Mouse (Mus musculus) intestine, embryonic 14.5 days (tissue): ENCODE data around the gene Spint5. TPM values are rescaled to one million over a fixed set of nuclear protein-coding genes. Genes with fewer than 3 reads are reported as not detected.

Experiments used
- ATAC-seq: fragments of 200-750 bp; cut with Nextera tagmentation; replicated peaks from 2 replicates; pipeline ENCODE4 v1.8.0; 2017; ENCODE audit warnings: low read depth, moderate number of reproducible peaks, moderate TSS enrichment, moderate library complexity; ENCODE audit not compliant: low FRiP score, low TSS enrichment
- DNase-seq: peaks from one replicate; pipeline ENCODE4 v3.0.0-alpha.2; 2018; ENCODE audit warnings: low spot score
- H3K27ac ChIP-seq: fragments of 300-500 bp; sonication (generic); 2 replicates; pipeline ENCODE4 v1.5.1; 2014; ENCODE audit warnings: low read depth, mild to moderate bottlenecking, control low read depth
- H3K27me3 ChIP-seq: fragments of 300-500 bp; sonication (generic); replicated peaks from 2 replicates; pipeline ENCODE4 v1.6.1; 2014; ENCODE audit warnings: low read length, control low read depth; ENCODE audit not compliant: control insufficient read depth, insufficient read depth
- H3K36me3 ChIP-seq: fragments of 300-500 bp; sonication (generic); 2 replicates; pipeline ENCODE4 v1.6.1; 2014; ENCODE audit warnings: low read length, control low read depth; ENCODE audit not compliant: control insufficient read depth, insufficient read depth
- H3K4me1 ChIP-seq: fragments of 300-500 bp; sonication (generic); replicated peaks from 2 replicates; pipeline ENCODE4 v1.6.1; 2014; ENCODE audit warnings: low read length, control low read depth, mixed read lengths; ENCODE audit not compliant: control insufficient read depth, insufficient read depth
- H3K4me2 ChIP-seq: fragments of 300-500 bp; sonication (generic); 2 replicates; pipeline ENCODE4 v1.6.1; 2014; ENCODE audit warnings: low read length
- H3K4me3 ChIP-seq: fragments of 300-500 bp; sonication (generic); 2 replicates; pipeline ENCODE4 v1.5.1; 2014; ENCODE audit warnings: low read depth, low read length, control low read depth, mixed read lengths
- H3K9ac ChIP-seq: fragments of 300-500 bp; sonication (generic); 2 replicates; pipeline ENCODE4 v1.6.1; 2014; ENCODE audit warnings: mild to moderate bottlenecking, low read length
- H3K9me3 ChIP-seq: fragments of 300-500 bp; sonication (generic); 2 replicates; pipeline ENCODE4 v1.6.1; 2016; ENCODE audit warnings: low read length, control low read depth; ENCODE audit not compliant: control insufficient read depth
- WGBS: fragments of 180-500 bp; shearing (Covaris S2); extraction: QIAGEN DNeasy Blood & Tissue Kit; methylation state at CpG from one replicate; pipeline ENCODE4 v1.1.7; 2014; 5-methylcytosine and 5-hydroxymethylcytosine counted together
- polyA plus RNA-seq: library from polyadenylated mRNA; unstranded; fragments of >200 nt; fragmentation: Nextera tagmentation; extraction: Ambion mirVana; gene quantifications from 2 replicates; pipeline ENCODE4 v1.2.1, GENCODE M21; 2014

Gene Spint5
- polyA plus RNA-seq, 1 experiment from 2014 or later: not detected

DNA sequence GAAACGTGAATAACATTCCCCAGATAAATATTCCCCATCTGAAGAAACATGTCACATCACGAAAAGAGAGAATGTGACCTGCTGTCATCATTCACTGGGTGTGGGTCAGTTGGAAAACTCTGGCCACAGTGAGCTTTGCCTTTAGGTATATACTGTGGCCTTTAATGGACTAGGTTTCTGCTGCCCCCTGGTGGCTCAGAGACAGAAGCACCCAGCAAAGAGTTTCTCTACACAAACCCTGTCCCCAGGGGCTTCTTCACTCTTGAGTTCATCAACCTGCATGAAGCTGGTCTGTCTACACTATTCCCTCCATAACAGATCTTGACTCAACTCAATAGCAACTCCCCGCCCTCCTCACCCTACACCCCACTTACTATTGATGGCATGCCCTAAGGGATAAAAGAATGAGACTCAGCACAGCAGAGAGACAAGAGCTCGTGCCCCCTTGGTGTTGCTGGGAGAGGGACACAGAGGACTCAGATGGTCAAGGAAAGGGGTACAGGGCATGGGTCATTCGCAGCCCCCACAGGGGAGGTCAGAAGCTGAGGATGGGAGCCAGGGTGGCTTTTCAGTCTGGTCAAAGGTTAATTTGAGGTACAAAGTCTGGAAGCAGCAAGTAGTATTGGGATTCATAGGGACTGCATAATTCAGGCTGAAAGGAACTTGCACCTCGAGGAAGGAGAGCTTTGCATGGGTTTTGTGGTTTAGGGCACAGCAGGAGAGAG lies 11.0 kb downstream of the Spint5 start:
- Histone ChIP-seq H3K36me3 (no peaks in the 10 kb centered on the region), H3K4me1 (no peaks in the 10 kb centered on the region), H3K9me3 (no peaks in the 10 kb centered on the region), H3K4me3 (no peak overlapping the region), H3K4me2 (no peak overlapping the region), H3K9ac (no peak overlapping the region), H3K27me3 (no peaks in the 10 kb centered on the region), H3K27ac (no peak overlapping the region)
- 24% methylated on average over 6 of the region's 6 CpGs for WGBS
- DNase-seq: peak; percentile 84
- ATAC-seq: peak; percentile 58; the same call in 1 of the 2 replicates

DNA sequence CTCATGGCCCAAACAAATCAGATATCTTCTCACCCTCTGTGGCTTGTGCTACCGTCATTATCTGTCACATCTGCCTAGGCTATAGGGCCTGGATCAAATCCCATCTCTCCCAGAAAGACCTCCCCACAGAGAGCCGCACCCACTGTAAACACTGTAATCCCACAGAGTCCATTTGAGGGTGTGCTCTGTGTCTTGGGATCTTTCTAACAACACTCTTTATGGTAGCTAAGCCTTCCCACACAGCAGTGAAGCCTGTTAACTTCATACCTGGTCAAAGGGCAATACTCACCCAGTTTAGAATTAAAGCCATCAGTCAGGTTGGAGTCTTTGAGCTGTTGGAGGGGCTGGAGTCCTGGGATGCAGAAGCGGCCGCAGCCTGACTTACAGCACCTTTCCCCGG lies 16.6 kb downstream of the Spint5 start:
- Histone ChIP-seq H3K36me3 (no peaks in the 10 kb centered on the region), H3K9ac (no peak overlapping the region), H3K4me3 (no peak overlapping the region), H3K27ac (no peak overlapping the region), H3K4me1 (peaks cover 10% of the 10 kb centered on the region), H3K27me3 (no peaks in the 10 kb centered on the region), H3K9me3 (no peaks in the 10 kb centered on the region), H3K4me2 (no peak overlapping the region)
- WGBS: 38% methylated on average over 5 of the region's 5 CpGs
- ATAC-seq: peak; percentile 60; the same call in 1 of the 2 replicates
- no peak for DNase-seq

- Histone ChIP-seq H3K4me2 (no peak overlapping the region), H3K9me3 (no peaks in the 10 kb centered on the region), H3K4me3 (no peak overlapping the region), H3K4me1 (peaks cover 10% of the 10 kb centered on the region), H3K27me3 (no peaks in the 10 kb centered on the region), H3K9ac (no peak overlapping the region), H3K27ac (no peak overlapping the region), H3K36me3 (no peaks in the 10 kb centered on the region)
- DNase-seq (no peak), ATAC-seq (no peak)
- WGBS: 45% methylated on average over 2 of the region's 2 CpGs
These were observed 18.2 kb downstream of the Spint5 start for GRCm38 (mm10) chr2:164733259-164733658.

DNA sequence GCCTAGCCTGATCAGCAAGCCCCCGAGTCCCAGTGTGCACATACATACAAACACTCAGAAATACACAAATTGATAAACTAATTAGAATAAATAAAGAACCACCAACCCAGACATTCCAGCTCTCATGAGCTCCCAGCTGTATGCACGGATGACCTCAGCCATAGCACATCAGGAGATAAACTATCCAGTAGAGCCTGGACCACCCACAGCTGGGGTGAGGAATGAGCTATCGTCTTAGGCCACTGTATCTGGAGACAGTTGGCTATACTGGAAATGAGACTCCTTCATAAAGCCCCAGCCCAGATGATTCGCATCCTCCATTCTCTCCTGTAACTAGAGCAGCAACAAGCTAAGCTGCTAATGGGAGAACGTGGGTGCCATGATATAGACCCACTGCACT lies 19.7 kb downstream of the Spint5 start:
- ATAC-seq (no peak), DNase-seq (no peak)
- WGBS: 53% methylated on average over 5 of the region's 5 CpGs
- Histone ChIP-seq H3K9me3 (no peaks in the 10 kb centered on the region), H3K9ac (no peak overlapping the region), H3K27ac (peak overlapping the region; percentile 39; the same call in 1 of the 2 replicates), H3K4me2 (no peak overlapping the region), H3K4me1 (peaks cover 10% of the 10 kb centered on the region), H3K27me3 (no peaks in the 10 kb centered on the region), H3K4me3 (no peak overlapping the region), H3K36me3 (no peaks in the 10 kb centered on the region)

GRCm38 (mm10) chr2:164735446-164735845 lies 20.3 kb downstream of the Spint5 start:
- H3K9ac ChIP-seq: no peak overlapping the region
- H3K4me2 ChIP-seq: no peak overlapping the region
- H3K4me1 ChIP-seq: peaks cover 10% of the 10 kb centered on the region
- 86% methylated on average over 5 of the region's 5 CpGs for WGBS
- no peaks in the 10 kb centered on the region for H3K9me3 ChIP-seq
- DNase-seq: no peak
- peak overlapping the region; percentile 39 for H3K27ac ChIP-seq
- H3K27me3 ChIP-seq: no peaks in the 10 kb centered on the region
- ATAC-seq: no peak
- no peaks in the 10 kb centered on the region for H3K36me3 ChIP-seq
- no peak overlapping the region for H3K4me3 ChIP-seq

DNA sequence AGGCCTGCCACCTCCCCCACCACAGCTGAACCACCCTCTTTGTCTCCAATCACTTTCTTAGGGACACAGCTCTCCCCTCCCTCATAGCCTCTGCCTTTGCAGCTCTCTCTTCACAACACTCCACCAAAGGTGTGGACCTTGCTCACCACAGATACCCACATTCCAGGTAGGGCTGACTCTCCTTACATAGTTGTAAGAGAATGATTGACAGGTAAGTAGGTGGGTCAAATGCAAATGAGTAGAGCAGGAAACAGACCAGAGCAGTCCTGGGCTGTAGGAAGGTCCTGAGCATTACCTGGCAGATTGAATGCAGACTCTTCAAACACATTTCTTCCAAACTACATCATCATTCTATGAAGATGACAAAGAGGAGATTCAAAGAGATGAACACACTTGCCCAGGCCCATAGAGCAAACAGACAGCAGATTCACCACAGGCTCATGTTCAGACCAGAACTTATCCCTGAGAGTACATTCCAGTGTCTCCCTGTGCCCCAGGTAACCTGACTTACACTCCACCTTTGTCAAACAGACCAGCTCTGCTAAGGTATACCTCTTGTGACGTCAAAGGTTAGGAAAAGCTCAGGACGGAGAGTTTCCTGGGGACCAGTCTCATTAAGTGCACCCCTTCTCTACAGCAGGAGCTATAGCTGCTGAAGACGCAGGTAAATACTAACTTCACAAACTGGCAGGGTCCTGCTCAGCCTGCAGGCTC lies 22.4 kb downstream of the Spint5 start:
- Histone ChIP-seq H3K9ac (no peak overlapping the region), H3K9me3 (no peaks in the 10 kb centered on the region), H3K4me2 (no peak overlapping the region), H3K4me1 (peaks cover 10% of the 10 kb centered on the region), H3K27ac (peak overlapping the region; percentile 29; the same call in 1 of the 2 replicates), H3K4me3 (no peak overlapping the region), H3K36me3 (no peaks in the 10 kb centered on the region), H3K27me3 (no peaks in the 10 kb centered on the region)
- WGBS: 58% methylated on average over 3 of the region's 3 CpGs
- DNase-seq: no peak
- ATAC-seq: peak; percentile 71

DNA sequence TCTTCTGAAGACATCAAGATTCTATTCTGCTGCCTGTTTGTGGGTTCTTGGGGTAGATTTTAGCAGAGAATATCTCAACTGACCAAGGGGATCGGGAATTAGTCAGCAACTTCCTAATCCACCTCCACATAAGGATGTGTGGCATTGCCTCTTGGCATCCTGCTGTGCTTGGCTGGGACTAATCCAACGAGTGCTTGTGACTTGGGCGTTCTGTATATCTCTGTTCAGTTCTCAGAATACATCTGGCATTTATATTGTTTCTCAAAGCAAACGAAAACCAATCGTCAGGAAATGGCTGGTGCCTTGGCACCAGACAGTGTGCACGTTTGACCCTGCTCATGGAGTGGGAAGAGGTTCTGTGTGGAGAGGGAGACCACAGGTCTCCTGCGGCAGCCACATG lies 24.8 kb downstream of the Spint5 start:
- H3K9ac ChIP-seq: no peak overlapping the region
- ATAC-seq (no peak), DNase-seq (no peak)
- H3K9me3 ChIP-seq: no peaks in the 10 kb centered on the region
- no peaks in the 10 kb centered on the region for H3K4me1 ChIP-seq
- WGBS: 60% methylated on average over 7 of the region's 7 CpGs
- H3K27ac ChIP-seq: no peak overlapping the region
- no peak overlapping the region for H3K4me2 ChIP-seq
- H3K27me3 ChIP-seq: no peaks in the 10 kb centered on the region
- H3K36me3 ChIP-seq: no peaks in the 10 kb centered on the region
- H3K4me3 ChIP-seq: no peak overlapping the region

GRCm38 (mm10) chr2:164744987-164745386 lies 29.9 kb downstream of the Spint5 start:
- DNase-seq: no peak
- Histone ChIP-seq H3K9ac (peak overlapping the region; percentile 95; the same call in 1 of the 2 replicates), H3K27me3 (no peaks in the 10 kb centered on the region), H3K36me3 (peaks cover 26% of the 10 kb centered on the region), H3K9me3 (no peaks in the 10 kb centered on the region), H3K27ac (no peak overlapping the region), H3K4me1 (peaks cover 11% of the 10 kb centered on the region), H3K4me3 (peak overlapping the region; percentile 84), H3K4me2 (peak overlapping the region; percentile 97)
- ATAC-seq: no peak
- WGBS: 72% methylated on average over 13 of the region's 13 CpGs
